Mouse (Mus musculus): ENCODE data around the gene Mapt. TPM values are rescaled to one million over a fixed set of nuclear protein-coding genes. Genes with fewer than 3 reads are reported as not detected.

Gene Mapt
- polyA plus RNA-seq, 1 experiment = 8.0 TPM

GRCm38 (mm10) chr11:104232141-104233061 lies 1.2 kb downstream of the Mapt start:
- H3K36me3 ChIP-seq (ENCODE audit: control insufficient read depth, insufficient read depth) = no peaks in the 10 kb centered on the region
- H3K27me3 ChIP-seq (ENCODE audit: control insufficient read depth, insufficient read depth, insufficient read length) = no peaks in the 10 kb centered on the region
- peak overlapping the region; percentile 84 for H3K4me2 ChIP-seq (ENCODE audit: low read depth)
- H3K79me2 ChIP-seq (ENCODE audit: control insufficient read depth, insufficient read depth) = no peaks in the 10 kb centered on the region
- H3K4me3 ChIP-seq = peak overlapping the region; percentile 44
- peak overlapping the region; percentile 50 for H3ac ChIP-seq (ENCODE audit: control insufficient read depth, insufficient read length)
- TF ChIP-seq MAX (IDR thresholded peaks at IDR 0.05; ENCODE audit: low read depth) (no peak), TCF12 (IDR thresholded peaks at IDR 0.05; ENCODE audit: insufficient read depth, poor library complexity, severe bottlenecking) (no peak)

DNA sequence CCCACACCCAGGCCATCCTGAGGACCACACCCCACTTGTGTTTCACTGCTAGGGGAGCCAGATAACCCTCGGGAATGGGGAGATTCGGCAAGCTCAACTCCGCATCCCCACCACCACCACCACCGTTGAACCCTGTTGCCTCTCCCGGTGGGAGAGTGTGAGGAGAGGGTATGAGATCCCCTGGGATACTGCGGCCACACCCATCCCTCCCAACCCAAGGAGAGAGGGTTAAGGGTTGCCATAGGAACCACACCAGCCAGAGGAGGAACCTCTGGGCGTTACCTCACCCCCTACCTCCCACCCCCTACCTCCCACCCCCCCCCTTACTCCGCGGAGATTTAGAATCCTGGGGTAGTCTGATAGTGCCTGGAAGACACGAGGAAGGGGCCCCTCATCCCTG lies 1.9 kb downstream of the Mapt start:
- no peaks in the 10 kb centered on the region for H3K27me3 ChIP-seq (ENCODE audit: control insufficient read depth, insufficient read depth, insufficient read length)
- no peak overlapping the region for H3K4me3 ChIP-seq

GRCm38 (mm10) chr11:104233574-104234206 lies 2.5 kb downstream of the Mapt start:
- H3K36me3 ChIP-seq (ENCODE audit: control insufficient read depth, insufficient read depth) = no peaks in the 10 kb centered on the region
- H3K27me3 ChIP-seq (ENCODE audit: control insufficient read depth, insufficient read depth, insufficient read length) = no peaks in the 10 kb centered on the region
- no peak overlapping the region for H3ac ChIP-seq (ENCODE audit: control insufficient read depth, insufficient read length)
- H3K4me2 ChIP-seq (ENCODE audit: low read depth) = peak overlapping the region; percentile 52
- no peaks in the 10 kb centered on the region for H3K79me2 ChIP-seq (ENCODE audit: control insufficient read depth, insufficient read depth)
- TF ChIP-seq CEBPB (IDR thresholded peaks at IDR 0.05; ENCODE audit: insufficient read depth, poor library complexity, severe bottlenecking) (no peak), SRF (IDR thresholded peaks at IDR 0.05; ENCODE audit: control insufficient read depth, insufficient read length, low read depth) (no peak), REST (IDR thresholded peaks at IDR 0.05; ENCODE audit: insufficient read depth, insufficient read length) (no peak), TCF3 (IDR thresholded peaks at IDR 0.05; ENCODE audit: insufficient read length, low read depth) (no peak), MAX (IDR thresholded peaks at IDR 0.05; ENCODE audit: low read depth) (no peak), TCF12 (IDR thresholded peaks at IDR 0.05; ENCODE audit: insufficient read depth, poor library complexity, severe bottlenecking) (no peak), USF1 (IDR thresholded peaks at IDR 0.05; ENCODE audit: low read depth) (no peak), POLR2A (IDR thresholded peaks at IDR 0.05; ENCODE audit: insufficient read length, low read depth) (no peak), MYOG (IDR thresholded peaks at IDR 0.05; ENCODE audit: control insufficient read depth in 1 of 3, insufficient read depth in 1 of 3, insufficient read length in 2 of 3, low read depth in 2 of 3) (no peak), E2F4 (IDR thresholded peaks at IDR 0.05; ENCODE audit: insufficient read depth) (no peak), POLR2AphosphoS2 (IDR thresholded peaks at IDR 0.05; ENCODE audit: insufficient read length, low read depth) (no peak), MYOD1 (IDR thresholded peaks at IDR 0.05; ENCODE audit: control insufficient read depth in 1 of 3, insufficient read length in 2 of 3, low read depth in 2 of 3) (no peak)
- H3K4me3 ChIP-seq = no peak overlapping the region

More for the DNA sequence above, 1.9 kb downstream of the Mapt start:
- Histone ChIP-seq H3K36me3 (ENCODE audit: control insufficient read depth, insufficient read depth) (no peaks in the 10 kb centered on the region), H3K4me2 (ENCODE audit: low read depth) (no peak overlapping the region), H3ac (ENCODE audit: control insufficient read depth, insufficient read length) (no peak overlapping the region), H3K79me2 (ENCODE audit: control insufficient read depth, insufficient read depth) (no peaks in the 10 kb centered on the region)
- TF ChIP-seq POLR2A (IDR thresholded peaks at IDR 0.05; ENCODE audit: insufficient read length, low read depth) (no peak), MYOD1 (IDR thresholded peaks at IDR 0.05; ENCODE audit: control insufficient read depth in 1 of 3, insufficient read length in 2 of 3, low read depth in 2 of 3) (no peak), TCF3 (IDR thresholded peaks at IDR 0.05; ENCODE audit: insufficient read length, low read depth) (no peak), MAX (IDR thresholded peaks at IDR 0.05; ENCODE audit: low read depth) (no peak), USF1 (IDR thresholded peaks at IDR 0.05; ENCODE audit: low read depth) (no peak), REST (IDR thresholded peaks at IDR 0.05; ENCODE audit: insufficient read depth, insufficient read length) (no peak), CEBPB (IDR thresholded peaks at IDR 0.05; ENCODE audit: insufficient read depth, poor library complexity, severe bottlenecking) (no peak), MYOG (IDR thresholded peaks at IDR 0.05; ENCODE audit: control insufficient read depth in 1 of 3, insufficient read depth in 1 of 3, insufficient read length in 2 of 3, low read depth in 2 of 3) (no peak), POLR2AphosphoS2 (IDR thresholded peaks at IDR 0.05; ENCODE audit: insufficient read length, low read depth) (no peak)

- Histone ChIP-seq H3K79me2 (ENCODE audit: control insufficient read depth, insufficient read depth) (no peaks in the 10 kb centered on the region), H3K36me3 (ENCODE audit: control insufficient read depth, insufficient read depth) (no peaks in the 10 kb centered on the region), H3ac (ENCODE audit: control insufficient read depth, insufficient read length) (no peak overlapping the region), H3K4me3 (no peak overlapping the region), H3K4me2 (ENCODE audit: low read depth) (peak overlapping the region; percentile 52), H3K27me3 (ENCODE audit: control insufficient read depth, insufficient read depth, insufficient read length) (no peaks in the 10 kb centered on the region)
- TF ChIP-seq MYOG (IDR thresholded peaks at IDR 0.05; ENCODE audit: control insufficient read depth in 1 of 3, insufficient read depth in 1 of 3, insufficient read length in 2 of 3, low read depth in 2 of 3) (peak; percentile 22 to 73 (median 51)), CEBPB (IDR thresholded peaks at IDR 0.05; ENCODE audit: insufficient read depth, poor library complexity, severe bottlenecking) (0 out of 2 replicates have a peak, but pooled peaks have one; percentile 12), TCF12 (IDR thresholded peaks at IDR 0.05; ENCODE audit: insufficient read depth, poor library complexity, severe bottlenecking) (no peak), MAX (IDR thresholded peaks at IDR 0.05; ENCODE audit: low read depth) (no peak), POLR2A (IDR thresholded peaks at IDR 0.05; ENCODE audit: insufficient read length, low read depth) (no peak), USF1 (IDR thresholded peaks at IDR 0.05; ENCODE audit: low read depth) (no peak), SRF (IDR thresholded peaks at IDR 0.05; ENCODE audit: control insufficient read depth, insufficient read length, low read depth) (no peak), REST (IDR thresholded peaks at IDR 0.05; ENCODE audit: insufficient read depth, insufficient read length) (no peak), TCF3 (IDR thresholded peaks at IDR 0.05; ENCODE audit: insufficient read length, low read depth) (peak; percentile 49), MYOD1 (IDR thresholded peaks at IDR 0.05; ENCODE audit: control insufficient read depth in 1 of 3, insufficient read length in 2 of 3, low read depth in 2 of 3) (peak; percentile 36 to 80 (median 76))
Observed at GRCm38 (mm10) chr11:104234680-104235079, 3.5 kb downstream of the Mapt start.
